Mouse (Mus musculus): ENCODE results near the gene Hydin. TPM values are rescaled to one million over a fixed set of nuclear protein-coding genes. Genes with fewer than 3 reads are reported as not detected.
"Not testable (repeated sequence)": the region's sequence is repeated elsewhere in the genome, so short reads cannot be mapped to it uniquely, and the experiment has no call there.

Hydin gene
- under 1 TPM in 3 of 4 experiments, not detected in 1; 0.02 TPM for total RNA-seq (2022)

- no peak for DNase-seq (ENCODE audit: low spot score in 2 of 2)
Observed at GRCm38 (mm10) chr8:110266741-110267140, at the start of gene Hydin. TSS of gene Hydin (plus strand) at chr8:110266977.

- DNase-seq (ENCODE audit: low spot score in 2 of 2) = no peak
Observed at GRCm38 (mm10) chr8:110217198-110217597, 49.6 kb upstream of the Hydin start.

- DNase-seq (ENCODE audit: low spot score in 2 of 2) = peak; percentile 98 to 100
Observed at GRCm38 (mm10) chr8:110217681-110218131, 49.1 kb upstream of the Hydin start.

- no peak for DNase-seq (ENCODE audit: low spot score in 2 of 2)
Observed at GRCm38 (mm10) chr8:110218511-110218910, 48.3 kb upstream of the Hydin start.

GRCm38 (mm10) chr8:110220936-110221335 is 45.8 kb upstream of the Hydin start:
- no peak for DNase-seq (ENCODE audit: low spot score in 2 of 2)

- DNase-seq (ENCODE audit: low spot score in 2 of 2) = no peak
Observed at GRCm38 (mm10) chr8:110230803-110231202, 36.0 kb upstream of the Hydin start.

- no peak for DNase-seq (ENCODE audit: low spot score in 2 of 2)
Observed at GRCm38 (mm10) chr8:110242278-110243177, 24.2 kb upstream of the Hydin start.

- DNase-seq (ENCODE audit: low spot score in 2 of 2) = no peak
Observed at GRCm38 (mm10) chr8:110244566-110244965, 22.2 kb upstream of the Hydin start.

- no peak for DNase-seq (ENCODE audit: low spot score in 2 of 2)
Observed at GRCm38 (mm10) chr8:110247238-110247637, 19.5 kb upstream of the Hydin start.

- no peak for DNase-seq (ENCODE audit: low spot score in 2 of 2)
Observed at GRCm38 (mm10) chr8:110253986-110254385, 12.8 kb upstream of the Hydin start.

GRCm38 (mm10) chr8:110265796-110266305 is 926 bp upstream of the Hydin start:
- no peak for DNase-seq (ENCODE audit: low spot score in 2 of 2)

- DNase-seq (ENCODE audit: low spot score in 2 of 2) = no peak
Observed at GRCm38 (mm10) chr8:110267268-110267667, 491 bp downstream of the Hydin start.

- DNase-seq (ENCODE audit: low spot score in 2 of 2) = no peak
Observed at GRCm38 (mm10) chr8:110270659-110271058, 3.9 kb downstream of the Hydin start.

GRCm38 (mm10) chr8:110273394-110273793 is 6.6 kb downstream of the Hydin start:
- DNase-seq (ENCODE audit: low spot score in 2 of 2) = no peak

- no peak for DNase-seq (ENCODE audit: low spot score in 2 of 2)
Observed at GRCm38 (mm10) chr8:110275465-110276258, 8.9 kb downstream of the Hydin start.

GRCm38 (mm10) chr8:110276259-110276560 is 9.4 kb downstream of the Hydin start:
- DNase-seq (ENCODE audit: low spot score in 2 of 2) = no peak

GRCm38 (mm10) chr8:110312715-110313114 is 45.9 kb downstream of the Hydin start:
- no peak for DNase-seq (ENCODE audit: low spot score in 2 of 2)

GRCm38 (mm10) chr8:110315826-110316225 is 49.0 kb downstream of the Hydin start:
- no peak for DNase-seq (ENCODE audit: low spot score in 2 of 2)

GRCm38 (mm10) chr8:110319586-110319985 is 52.8 kb downstream of the Hydin start:
- no peak for DNase-seq (ENCODE audit: low spot score in 2 of 2)

GRCm38 (mm10) chr8:110321446-110321845 is 54.7 kb downstream of the Hydin start:
- no peak for DNase-seq (ENCODE audit: low spot score in 2 of 2)

- DNase-seq (ENCODE audit: low spot score in 2 of 2) = no peak
Observed at GRCm38 (mm10) chr8:110323981-110324574, 57.3 kb downstream of the Hydin start.

GRCm38 (mm10) chr8:110327120-110327519 is 60.3 kb downstream of the Hydin start:
- DNase-seq (ENCODE audit: low spot score in 2 of 2) = not testable (repeated sequence)
